Mouse (Mus musculus) liver, embryonic 14.5 days (tissue): ENCODE measurements around the gene Tnni3.

Source experiments
- CTCF ChIP-seq: IDR thresholded peaks from 2 replicates; pipeline ENCODE4 v1.5.1; 2016; ENCODE audit warnings: antibody characterized with exemption, low read depth, control low read depth
- EP300 ChIP-seq: IDR thresholded peaks from 2 replicates; pipeline ENCODE4 v1.6.1; 2016; ENCODE audit warnings: antibody characterized with exemption, low read depth

DNA sequence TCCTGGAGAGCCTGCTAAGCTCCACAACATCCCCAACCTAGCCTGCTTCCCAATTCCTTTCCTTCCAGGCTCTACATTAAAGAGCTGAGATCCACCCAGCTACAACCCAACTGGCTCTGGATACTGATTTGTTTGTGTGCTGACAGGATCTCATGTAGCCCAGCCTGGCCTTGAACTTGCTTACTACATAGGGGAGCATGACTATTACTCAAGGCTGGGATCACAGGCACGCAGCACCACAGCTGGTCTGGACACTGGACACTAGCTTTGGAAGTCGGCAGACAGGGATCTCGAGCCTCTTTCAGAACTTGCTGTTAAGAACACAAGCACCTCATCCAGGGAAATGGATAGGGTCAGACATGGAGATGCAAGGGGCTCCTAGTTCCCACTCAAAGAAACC, 27.6 kb downstream of the Tnni3 start:
- no peak for TF ChIP-seq CTCF
- no peak for TF ChIP-seq EP300
